In the genomic region with DNA sequence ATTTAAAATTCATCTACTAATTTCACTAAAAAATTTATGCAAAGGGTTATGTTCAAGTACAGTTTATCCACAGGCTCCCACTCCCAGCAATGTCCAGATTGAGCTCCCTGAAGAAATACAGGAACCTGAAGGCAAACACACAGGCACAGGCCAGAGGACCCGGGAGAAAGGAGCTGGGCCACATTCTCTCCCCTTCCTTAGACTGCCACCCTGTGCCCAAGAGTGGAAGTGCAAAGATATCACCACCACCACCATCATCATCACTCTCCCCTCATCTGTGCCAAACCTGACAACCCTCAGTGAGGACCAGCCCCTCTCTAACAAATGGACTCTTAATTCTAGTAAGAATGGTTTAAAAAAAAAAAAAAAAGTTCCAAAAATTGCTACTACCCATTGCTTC, we compare ENCODE assay signal across 8 mouse cellular contexts. TPM values are rescaled to one million over a fixed set of nuclear protein-coding genes. Genes with fewer than 3 reads are reported as not detected.
DNase-seq lines count a peak whose midpoint lies in the region; ATAC-seq and TF ChIP-seq lines count a peak whose summit lies in the region.

No protein-coding gene starts in this region.

- H3K4me3 ChIP-seq in CH12.LX (replicated peaks in 1 of 3; ENCODE audit: low read depth in 2 of 3, low read length in 2 of 3, poor library complexity in 1 of 3): no peak overlapping the region
- no peak overlapping the region for H3K4me3 ChIP-seq in forebrain, postnatal 0 days (ENCODE audit: low read depth, low read length)

- intact Hi-C loops in heart, postnatal 10 days (cut with DNase I): loop anchor here (5.0 kb wide), 2 partner anchors 86 to 109 kb away; a partner anchor contains a TSS
- intact Hi-C loops in heart, postnatal 25 days (cut with DNase I): loop anchor here (5.0 kb wide), 1 partner anchor 86 kb away; a partner anchor contains a TSS

- no peak overlapping the region for H3K9ac ChIP-seq in CH12.LX (ENCODE audit: insufficient read depth, low read depth)
- no peak overlapping the region for H3K9ac ChIP-seq in forebrain, postnatal 0 days

- peak; percentile 46 for ATAC-seq in forebrain, postnatal 0 days
- ATAC-seq in megakaryocyte, adult 5-6 weeks (ENCODE audit: poor library complexity, severe bottlenecking): peak; percentile 92

- peak; percentile 45 to 83; a peak in 3 of 4 replicates for TF ChIP-seq CTCF in CH12.LX (conservative IDR thresholded peaks at IDR 0.05 in 1 of 2, IDR thresholded peaks at IDR 0.05 in 1 of 2; ENCODE audit: low read depth in 2 of 2, low read length in 2 of 2)
- peak; percentile 83 for TF ChIP-seq CTCF in forebrain, postnatal 0 days (IDR thresholded peaks at IDR 0.05; ENCODE audit: low read depth)

- WGBS in forebrain, postnatal 0 days: 3% methylated on average over 1 of the region's 1 CpGs

- no peak overlapping the region for H3K27ac ChIP-seq in CH12.LX (ENCODE audit: insufficient read depth, low read depth)
- H3K27ac ChIP-seq in forebrain, postnatal 0 days (ENCODE audit: low read depth, low read length): no peak overlapping the region

- no peak for TF ChIP-seq EP300 in CH12.LX (IDR thresholded peaks at IDR 0.05; ENCODE audit: low read length)

- TF ChIP-seq RAD21 in CH12.LX (IDR thresholded peaks at IDR 0.05; ENCODE audit: low read depth, low read length): peak; percentile 84

- H3K9me3 ChIP-seq in CH12.LX (replicated peaks; ENCODE audit: low read length): no peaks in the 10 kb centered on the region
- no peaks in the 10 kb centered on the region for H3K9me3 ChIP-seq in forebrain, postnatal 0 days (ENCODE audit: low read length)

- no peak overlapping the region for H3K4me2 ChIP-seq in CH12.LX (ENCODE audit: insufficient read depth, low read depth, poor library complexity, severe bottlenecking)
- H3K4me2 ChIP-seq in forebrain, postnatal 0 days (ENCODE audit: low read depth): no peak overlapping the region

- dilution Hi-C loops in CH12.LX (cut with MboI; ENCODE audit: extremely low pct_ligation_motif_present, extremely low pct_unique_long_range_greater_than_20kb, low sequenced_read_pairs): no loop called here

- TF ChIP-seq POLR2A in CH12.LX (IDR thresholded peaks at IDR 0.05; ENCODE audit: low read depth, low read length): no peak

- H3K79me2 ChIP-seq in CH12.LX (replicated peaks; ENCODE audit: control insufficient read depth, extremely low read depth, insufficient read depth, poor library complexity, severe bottlenecking): no peaks in the 10 kb centered on the region

- in situ Hi-C loops in CH12.LX (cut with MboI; ENCODE audit: low pct_ligation_motif_present, low pct_unique_long_range_greater_than_20kb, low sequenced_read_pairs): loop anchor here (5.0 to 25.0 kb wide), 4 partner anchors 64 to 161 kb away; a partner anchor contains a TSS

- no peaks in the 10 kb centered on the region for H3K4me1 ChIP-seq in CH12.LX (ENCODE audit: control insufficient read depth in 1 of 2, insufficient read depth in 2 of 2)
- H3K4me1 ChIP-seq in forebrain, postnatal 0 days (ENCODE audit: insufficient read depth): no peaks in the 10 kb centered on the region

- peaks cover 71 to 92% of the 10 kb centered on the region in 2 experiments for H3K36me3 ChIP-seq in CH12.LX (replicated peaks in 1 of 2; ENCODE audit: control insufficient read depth in 1 of 2, insufficient read depth in 1 of 2, low read length in 1 of 2)
- peaks cover 67% of the 10 kb centered on the region for H3K36me3 ChIP-seq in forebrain, postnatal 0 days (ENCODE audit: insufficient read depth)

- peak; percentile 37 to 70 for DNase-seq in heart, postnatal 10 days
- no peak for DNase-seq in heart, postnatal 25 days (ENCODE audit: low spot score)
- peak; percentile 46 for DNase-seq in CH12.LX (ENCODE audit: extremely low read depth)
- DNase-seq in c-Kit-positive CD71-positive TER-119-negative erythroid progenitor cells, embryonic 14.5 days (ENCODE audit: low read depth): peak; percentile 34
- DNase-seq in forebrain, postnatal 0 days: peak; percentile 50
- DNase-seq in kidney, postnatal 36 days: peak; percentile 26 to 76
- DNase-seq in spleen, postnatal 14 days (ENCODE audit: low spot score in 2 of 2): peak; percentile 22 to 51

- H3K27me3 ChIP-seq in CH12.LX (replicated peaks): no peaks in the 10 kb centered on the region
- no peaks in the 10 kb centered on the region for H3K27me3 ChIP-seq in forebrain, postnatal 0 days (ENCODE audit: insufficient read depth, low read length)

TF ChIP-seq in CH12.LX, 34 proteins besides CTCF, POLR2A, EP300 and RAD21:
- TF ChIP-seq JUND (conservative IDR thresholded peaks at IDR 0.05; ENCODE audit: low read depth, low read length) (no peak), SMC3 (IDR thresholded peaks at IDR 0.05; ENCODE audit: low read depth, low read length) (peak; percentile 80)

RNA-seq across cellular contexts. Expression of a gene that starts 19.3 kb away (rescaled TPM):
- total RNA-seq in heart, postnatal 10 days (2021): 10 to 100 TPM; 44.9 to 50.9 TPM
- 10 to 100 TPM; 24.4 to 25.4 TPM for total RNA-seq in heart, postnatal 25 days (2021)
- total RNA-seq in CH12.LX (2012; rRNA removed) (39.0 and 50.4 TPM in 2 replicates), CH12.LX (2014; rRNA removed) (46.9 and 59.5 TPM in 2 replicates)
- polyA plus RNA-seq in CH12.LX (2012; ENCODE audit: insufficient read length, low read depth): 32.8 and 36.9 TPM in 2 replicates
- 123 and 141 TPM in 2 replicates for total RNA-seq in forebrain, postnatal 0 days (2014; rRNA removed)
- 79.6 and 89.2 TPM in 2 replicates for polyA plus RNA-seq in forebrain, postnatal 0 days (2015; fragmentation: Nextera tagmentation; extraction: Ambion mirVana)
- 32.8 and 37.5 TPM in 2 replicates for total RNA-seq in megakaryocyte, adult 5-6 weeks (2015)
- 27.2 and 29.4 TPM in 2 replicates for total RNA-seq in megakaryocyte, adult 5-6 weeks (2017)
